Mouse (Mus musculus): ENCODE results near the gene Prss16. TPM values are rescaled to one million over a fixed set of nuclear protein-coding genes. Genes with fewer than 3 reads are reported as not detected.

The Prss16 gene
- polyA plus RNA-seq, 1 experiment from 2014 or later = 0.66 TPM

DNA sequence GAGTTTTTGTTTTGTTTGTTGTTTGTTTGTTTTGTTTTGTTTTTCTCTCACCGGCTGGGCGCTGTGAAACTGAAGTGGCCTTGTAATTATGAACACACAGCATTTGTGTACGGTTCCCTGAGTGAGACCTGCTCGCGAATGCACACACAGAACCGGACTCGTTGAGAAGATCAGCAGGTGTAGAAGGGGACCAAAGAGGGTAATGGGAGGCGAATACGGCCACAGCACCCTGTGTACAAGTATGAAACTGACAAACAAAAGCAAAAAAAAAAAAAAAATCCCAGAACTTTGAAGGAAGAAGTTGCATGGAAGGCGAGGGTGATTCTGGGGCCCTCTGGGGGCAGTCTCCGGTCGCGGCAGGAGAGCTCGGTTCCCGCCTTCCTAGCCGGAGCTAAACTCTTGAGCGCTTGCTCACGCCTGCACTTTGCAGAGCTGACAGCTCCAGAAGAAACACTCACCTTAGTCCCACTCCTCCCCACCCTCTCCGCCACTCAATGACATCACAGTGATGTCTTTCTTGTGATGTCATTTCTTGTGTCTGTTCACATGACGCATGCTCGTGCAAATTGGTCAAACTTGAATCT is 14.1 kb downstream of the Prss16 start:
- H3K27ac ChIP-seq (ENCODE audit: low read depth, low read length) = no peak overlapping the region
- WGBS (ENCODE audit: insufficient replicate concordance) = under 1% methylated on average over 21 of the region's 21 CpGs
- 0 out of 2 replicates have a peak, but pooled peaks cover 3% of the 10 kb centered on the region for H3K9me3 ChIP-seq (replicated peaks; ENCODE audit: control insufficient read depth, low read length)
- H3K4me3 ChIP-seq (ENCODE audit: low read depth, low read length) = peak overlapping the region; percentile 57
- H3K4me2 ChIP-seq = peak overlapping the region; percentile 79
- ATAC-seq (replicated peaks; ENCODE audit: insufficient number of reproducible peaks, low FRiP score, low TSS enrichment) = no peak; the same call in 1 of the 2 replicates
- H3K36me3 ChIP-seq (ENCODE audit: control insufficient read depth, insufficient read depth, low read length) = no peaks in the 10 kb centered on the region
- H3K27me3 ChIP-seq (ENCODE audit: control insufficient read depth, insufficient read depth, low read length) = peaks cover 35% of the 10 kb centered on the region
- no peaks in the 10 kb centered on the region for H3K4me1 ChIP-seq (ENCODE audit: control insufficient read depth, insufficient read depth, low read length)
- peak overlapping the region; percentile 43; the same call in 1 of the 2 replicates for H3K9ac ChIP-seq (ENCODE audit: low read depth, low read length)

GRCm38 (mm10) chr13:21994896-21995295 is 14.6 kb downstream of the Prss16 start:
- no peak for ATAC-seq (replicated peaks; ENCODE audit: insufficient number of reproducible peaks, low FRiP score, low TSS enrichment)
- Histone ChIP-seq H3K9me3 (replicated peaks; ENCODE audit: control insufficient read depth, low read length) (0 out of 2 replicates have a peak, but pooled peaks cover 3% of the 10 kb centered on the region), H3K27me3 (ENCODE audit: control insufficient read depth, insufficient read depth, low read length) (peaks cover 30% of the 10 kb centered on the region), H3K4me3 (ENCODE audit: low read depth, low read length) (peak overlapping the region; percentile 57), H3K36me3 (ENCODE audit: control insufficient read depth, insufficient read depth, low read length) (no peaks in the 10 kb centered on the region), H3K4me1 (ENCODE audit: control insufficient read depth, insufficient read depth, low read length) (no peaks in the 10 kb centered on the region), H3K27ac (ENCODE audit: low read depth, low read length) (no peak overlapping the region), H3K4me2 (peak overlapping the region; percentile 79), H3K9ac (ENCODE audit: low read depth, low read length) (peak overlapping the region; percentile 43; the same call in 1 of the 2 replicates)
- 3% methylated on average over 8 of the region's 8 CpGs for WGBS (ENCODE audit: insufficient replicate concordance)

DNA sequence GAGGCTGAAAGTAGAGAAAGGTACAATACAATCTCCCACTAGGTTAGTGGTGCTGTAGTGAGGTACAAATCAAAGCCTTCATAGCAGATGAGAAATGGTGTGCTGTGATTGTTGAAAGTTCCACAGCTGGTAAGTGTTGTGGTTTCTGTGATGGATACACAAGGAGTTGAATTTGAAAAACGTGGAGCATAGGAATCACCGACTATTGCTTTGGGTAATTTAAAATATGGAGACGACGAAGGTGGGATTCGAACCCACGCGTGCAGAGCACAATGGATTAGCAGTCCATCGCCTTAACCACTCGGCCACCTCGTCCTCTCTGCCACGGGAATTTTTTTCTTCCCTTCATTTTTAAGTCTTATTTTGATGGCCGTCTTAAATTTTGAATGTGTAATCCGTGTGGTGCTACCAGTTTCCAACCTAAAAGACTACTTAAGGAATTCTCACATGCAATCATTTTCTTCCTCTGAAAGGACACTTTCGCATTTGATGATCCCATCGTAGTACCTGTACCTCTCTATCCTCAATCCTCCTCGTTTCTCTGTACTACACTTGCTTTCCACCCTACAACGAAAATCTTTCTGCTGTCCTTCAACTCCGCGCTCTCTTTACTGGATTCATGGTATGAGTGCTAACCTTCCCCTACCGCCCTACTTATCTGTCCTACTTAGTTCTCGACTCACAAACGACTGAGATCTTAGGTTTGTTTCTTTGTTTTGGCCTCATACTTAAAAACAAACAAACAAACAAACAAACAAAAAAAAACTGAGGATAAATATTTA is 15.4 kb downstream of the Prss16 start:
- peak overlapping the region; percentile 26 for H3K4me3 ChIP-seq (ENCODE audit: low read depth, low read length)
- WGBS (ENCODE audit: insufficient replicate concordance) = under 1% methylated on average over 22 of the region's 22 CpGs
- no peak for ATAC-seq (replicated peaks; ENCODE audit: insufficient number of reproducible peaks, low FRiP score, low TSS enrichment)
- H3K36me3 ChIP-seq (ENCODE audit: control insufficient read depth, insufficient read depth, low read length) = no peaks in the 10 kb centered on the region
- peaks cover 22% of the 10 kb centered on the region for H3K27me3 ChIP-seq (ENCODE audit: control insufficient read depth, insufficient read depth, low read length)
- H3K27ac ChIP-seq (ENCODE audit: low read depth, low read length) = no peak overlapping the region
- H3K4me1 ChIP-seq (ENCODE audit: control insufficient read depth, insufficient read depth, low read length) = no peaks in the 10 kb centered on the region
- 0 out of 2 replicates have a peak, but pooled peaks cover 3% of the 10 kb centered on the region for H3K9me3 ChIP-seq (replicated peaks; ENCODE audit: control insufficient read depth, low read length)
- peak overlapping the region; percentile 79 for H3K4me2 ChIP-seq
- H3K9ac ChIP-seq (ENCODE audit: low read depth, low read length) = no peak overlapping the region

- Histone ChIP-seq H3K4me3 (ENCODE audit: low read depth, low read length) (no peak overlapping the region), H3K27me3 (ENCODE audit: control insufficient read depth, insufficient read depth, low read length) (peaks cover 7% of the 10 kb centered on the region), H3K4me2 (no peak overlapping the region), H3K9ac (ENCODE audit: low read depth, low read length) (no peak overlapping the region), H3K36me3 (ENCODE audit: control insufficient read depth, insufficient read depth, low read length) (no peaks in the 10 kb centered on the region), H3K4me1 (ENCODE audit: control insufficient read depth, insufficient read depth, low read length) (no peaks in the 10 kb centered on the region), H3K27ac (ENCODE audit: low read depth, low read length) (no peak overlapping the region), H3K9me3 (replicated peaks; ENCODE audit: control insufficient read depth, low read length) (0 out of 2 replicates have a peak, but pooled peaks cover 3% of the 10 kb centered on the region)
- WGBS (ENCODE audit: insufficient replicate concordance) = 76% methylated on average over 5 of the region's 5 CpGs
- ATAC-seq (replicated peaks; ENCODE audit: insufficient number of reproducible peaks, low FRiP score, low TSS enrichment) = no peak
Measured at GRCm38 (mm10) chr13:21992550-21992949, 17.0 kb downstream of the Prss16 start.

GRCm38 (mm10) chr13:21984486-21984885 is 25.1 kb downstream of the Prss16 start:
- peaks cover 56% of the 10 kb centered on the region for H3K27me3 ChIP-seq (ENCODE audit: control insufficient read depth, insufficient read depth, low read length)
- ATAC-seq (replicated peaks; ENCODE audit: insufficient number of reproducible peaks, low FRiP score, low TSS enrichment) = no peak

DNA sequence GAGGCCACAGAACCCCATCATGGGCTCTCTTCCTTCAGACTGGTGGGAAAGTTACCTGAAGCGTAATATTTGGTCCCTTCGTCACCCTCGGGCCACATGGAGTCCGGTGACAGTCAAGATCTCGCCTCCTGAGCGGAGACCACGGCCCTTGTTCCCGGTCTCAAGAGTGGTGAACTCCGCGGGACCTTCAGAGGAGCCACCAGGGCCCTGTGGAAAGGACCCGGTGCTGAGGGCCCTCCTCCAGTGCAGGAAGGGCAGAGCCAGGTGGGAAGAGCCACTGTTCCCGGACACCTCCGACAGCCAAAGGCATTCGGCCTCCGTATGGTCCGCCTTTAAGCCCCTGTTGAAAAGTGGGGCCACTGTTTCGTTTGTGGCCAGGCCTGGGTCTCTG is 27.7 kb downstream of the Prss16 start:
- H3K36me3 ChIP-seq (ENCODE audit: control insufficient read depth, insufficient read depth, low read length) = no peaks in the 10 kb centered on the region
- peak overlapping the region; percentile 54 for H3K4me3 ChIP-seq (ENCODE audit: low read depth, low read length)
- WGBS (ENCODE audit: insufficient replicate concordance) = 4% methylated on average over 17 of the region's 17 CpGs
- H3K9ac ChIP-seq (ENCODE audit: low read depth, low read length) = peak overlapping the region; percentile 68
- H3K4me1 ChIP-seq (ENCODE audit: control insufficient read depth, insufficient read depth, low read length) = peaks cover 3% of the 10 kb centered on the region; the same call in 1 of the 2 replicates
- H3K9me3 ChIP-seq (replicated peaks; ENCODE audit: control insufficient read depth, low read length) = no peaks in the 10 kb centered on the region
- H3K27ac ChIP-seq (ENCODE audit: low read depth, low read length) = no peak overlapping the region
- no peak for ATAC-seq (replicated peaks; ENCODE audit: insufficient number of reproducible peaks, low FRiP score, low TSS enrichment)
- peak overlapping the region; percentile 92 for H3K4me2 ChIP-seq
- H3K27me3 ChIP-seq (ENCODE audit: control insufficient read depth, insufficient read depth, low read length) = peaks cover 62% of the 10 kb centered on the region

More at GRCm38 (mm10) chr13:21984486-21984885, 25.1 kb downstream of the Prss16 start:
- Histone ChIP-seq H3K4me3 (ENCODE audit: low read depth, low read length) (no peak overlapping the region), H3K36me3 (ENCODE audit: control insufficient read depth, insufficient read depth, low read length) (no peaks in the 10 kb centered on the region), H3K9ac (ENCODE audit: low read depth, low read length) (no peak overlapping the region), H3K4me1 (ENCODE audit: control insufficient read depth, insufficient read depth, low read length) (peaks cover 3% of the 10 kb centered on the region; the same call in 1 of the 2 replicates), H3K9me3 (replicated peaks; ENCODE audit: control insufficient read depth, low read length) (no peaks in the 10 kb centered on the region), H3K27ac (ENCODE audit: low read depth, low read length) (no peak overlapping the region), H3K4me2 (no peak overlapping the region)
- 79% methylated on average over 2 of the region's 2 CpGs for WGBS (ENCODE audit: insufficient replicate concordance)

GRCm38 (mm10) chr13:21980981-21981802 is 28.4 kb downstream of the Prss16 start, which contains the start of gene Pom121l2:
TSS of gene Pom121l2 (plus strand) at chr13:21981194.
- Histone ChIP-seq H3K27ac (ENCODE audit: low read depth, low read length) (no peak within 1 kb of the TSS), H3K4me3 (ENCODE audit: low read depth, low read length) (peak within 1 kb of the TSS; percentile 54), H3K4me1 (ENCODE audit: control insufficient read depth, insufficient read depth, low read length) (peaks cover 3% of the 10 kb centered on the region; the same call in 1 of the 2 replicates), H3K36me3 (ENCODE audit: control insufficient read depth, insufficient read depth, low read length) (no peaks in the 10 kb centered on the region), H3K9ac (ENCODE audit: low read depth, low read length) (peak within 1 kb of the TSS; percentile 68), H3K9me3 (replicated peaks; ENCODE audit: control insufficient read depth, low read length) (no peaks in the 10 kb centered on the region), H3K4me2 (peak within 1 kb of the TSS; percentile 92), H3K27me3 (ENCODE audit: control insufficient read depth, insufficient read depth, low read length) (peaks cover 58% of the 10 kb centered on the region)
- under 1% methylated on average over 58 of the region's 58 CpGs for WGBS (ENCODE audit: insufficient replicate concordance)
- ATAC-seq (replicated peaks; ENCODE audit: insufficient number of reproducible peaks, low FRiP score, low TSS enrichment) = peak; percentile 18; the same call in 1 of the 2 replicates

Measured in heart, embryonic 11.5 days (tissue).